Mouse (Mus musculus) colon, adult 2 months (tissue): Measurements from ENCODE around the gene Myo19. TPM values are rescaled to one million over a fixed set of nuclear protein-coding genes. Genes with fewer than 3 reads are reported as not detected.

Source experiments
- polyA plus RNA-seq: library from polyadenylated mRNA; depleted of rRNA; stranded (reverse); fragments of >200 nt; gene quantifications from 2 replicates; pipeline ENCODE4 v1.2.3, GENCODE M21; 2012; rRNA removed

Gene Myo19
- 43.0 and 48.0 TPM in 2 replicates for polyA plus RNA-seq

DNA sequence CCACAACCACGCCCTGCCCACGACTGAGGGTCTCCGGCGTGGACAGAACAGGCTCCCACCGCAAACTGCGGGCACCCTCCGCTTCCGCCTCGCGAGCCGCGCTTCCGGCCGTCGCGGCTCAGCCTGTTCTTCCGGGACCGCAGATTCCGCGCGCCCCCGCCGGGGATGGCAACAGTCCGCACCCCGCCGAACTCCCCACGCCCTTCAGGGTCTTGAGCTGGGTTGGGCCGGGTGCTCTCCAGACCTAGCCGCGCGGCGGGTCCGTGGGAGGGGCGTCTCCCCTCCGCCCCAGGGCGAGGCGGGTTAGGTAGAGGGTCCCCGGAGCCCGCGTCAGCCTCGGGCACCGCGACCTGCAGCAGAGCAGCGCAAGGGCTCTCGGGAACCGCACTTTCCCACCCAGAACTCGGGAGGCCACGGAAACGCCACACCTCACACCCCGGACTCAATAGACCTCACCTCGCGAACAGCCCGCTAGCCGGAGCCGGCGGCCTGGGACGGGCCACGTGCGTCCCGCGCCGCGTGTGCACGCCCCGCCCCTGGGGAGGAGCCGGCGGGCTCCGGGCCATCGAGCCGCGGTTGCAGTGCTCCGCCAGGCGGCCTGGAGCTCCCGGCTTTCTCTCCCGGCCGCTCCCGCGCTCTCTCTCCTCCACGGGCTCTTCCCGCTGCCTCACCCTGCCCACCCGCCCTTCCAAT lies at the start of gene Myo19, which contains the start of gene Pigw:
Gene Myo19 (plus strand): TSS at position 377 of the 693 bp plus-strand sequence.
Gene Pigw (minus strand): TSS at position 514 of the 693 bp plus-strand sequence.

DNA sequence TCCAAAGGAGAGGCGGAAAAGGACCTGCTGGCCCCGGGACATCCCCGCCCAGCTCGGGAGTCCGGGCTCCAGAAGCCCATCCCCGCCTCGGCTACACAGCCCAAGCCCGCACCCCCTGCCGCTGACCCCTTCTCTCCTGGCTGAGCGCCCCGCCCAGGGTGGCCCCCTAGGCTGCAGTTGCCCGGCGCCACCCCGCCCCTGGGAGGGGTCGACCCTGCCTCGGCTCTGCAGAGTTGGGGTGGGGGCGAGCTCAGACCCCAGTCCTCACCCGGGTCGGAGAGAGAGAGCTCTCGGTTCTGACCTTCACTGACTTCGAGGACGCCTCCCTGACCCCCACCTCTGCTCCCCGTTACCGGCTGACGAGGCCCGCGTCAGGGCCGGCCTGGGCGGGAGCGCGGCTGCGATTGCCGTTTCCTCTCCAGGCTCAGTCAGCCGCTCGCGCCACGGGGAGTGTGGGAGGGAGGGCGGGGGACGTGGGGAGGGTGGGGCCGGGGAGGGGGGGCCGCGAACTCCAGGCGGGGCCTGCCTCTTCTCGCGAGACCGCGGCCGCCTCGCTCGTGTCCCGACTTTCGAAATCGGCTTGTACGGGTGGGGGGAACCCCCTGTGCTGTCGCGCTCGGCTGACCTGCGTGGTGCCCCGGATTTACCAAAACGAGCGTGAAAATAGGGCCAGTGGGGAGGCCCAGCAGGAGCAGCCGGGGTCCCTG lies 9.5 kb upstream of the Myo19 start, which contains the start of gene Ggnbp2:
Gene Ggnbp2 (minus strand): TSS at position 481 of the 707 bp plus-strand sequence.

DNA sequence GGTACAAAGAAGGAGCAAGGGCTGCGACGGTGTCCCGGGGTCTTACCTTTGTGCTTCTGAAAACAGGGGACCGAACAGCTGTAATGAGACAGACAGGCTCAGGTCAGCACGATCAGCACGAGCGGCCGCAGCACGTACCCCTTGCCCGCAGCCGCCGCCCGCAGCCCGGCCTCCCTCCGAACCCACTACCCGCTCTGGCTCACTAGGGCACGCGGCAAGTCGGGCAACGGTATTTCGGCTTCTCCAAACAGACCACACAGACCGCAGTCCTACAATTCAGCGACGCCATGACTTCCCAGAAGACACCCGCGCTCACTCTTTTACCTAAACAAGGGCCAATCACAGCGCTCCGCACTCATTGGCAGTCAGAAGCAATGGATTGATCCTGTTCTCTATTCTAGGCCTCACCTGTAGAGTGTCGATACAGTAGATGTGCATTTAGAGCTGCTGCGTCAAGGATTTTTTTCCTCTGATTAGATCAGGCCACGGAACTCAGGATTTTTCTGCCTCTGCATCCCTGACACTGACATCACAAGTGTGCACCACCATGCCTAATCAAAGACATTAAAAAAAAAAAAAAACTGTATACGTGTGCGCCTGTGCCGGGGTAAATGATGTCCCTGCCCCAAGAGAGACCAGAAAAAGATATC lies 36.2 kb downstream of the Myo19 start, which contains the start of gene Znhit3:
Gene Znhit3 (minus strand): TSS at position 314 of the 650 bp plus-strand sequence.

DNA sequence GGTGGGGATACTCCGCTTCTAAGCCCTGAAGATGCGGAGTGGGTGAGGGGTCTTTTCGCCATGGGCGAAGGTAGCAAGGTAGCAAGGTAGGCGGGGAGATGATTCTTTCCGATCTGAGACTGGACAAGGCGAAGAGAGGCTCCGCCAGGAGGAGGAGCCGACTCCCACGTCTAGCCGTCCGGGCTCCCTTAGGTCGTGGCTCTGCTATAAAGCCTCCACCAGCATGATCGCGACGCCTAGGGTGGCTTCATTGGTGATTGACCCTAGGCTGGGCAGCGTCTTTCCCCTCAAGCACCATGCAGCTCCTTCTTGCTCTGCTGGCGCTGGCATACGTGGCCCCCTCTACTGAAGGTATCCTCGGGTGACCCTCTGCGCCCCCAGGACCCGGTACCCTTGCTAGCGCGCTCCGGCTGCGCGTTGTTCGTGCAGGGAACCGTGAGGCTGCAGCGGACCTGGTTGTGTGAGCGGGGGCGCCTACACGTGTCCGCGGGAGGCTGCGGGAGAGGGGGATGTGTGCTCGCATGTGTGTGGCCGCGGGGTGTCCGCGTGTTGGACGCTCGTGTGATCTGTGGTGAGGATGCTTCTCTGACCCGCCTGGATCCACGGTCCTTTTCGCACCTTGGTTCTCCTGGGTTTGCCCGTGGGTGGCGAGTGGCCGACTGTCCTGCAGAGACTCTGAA lies 77.8 kb downstream of the Myo19 start, which contains the start of gene Car4:
Gene Car4 (plus strand): TSS at position 196 of the 680 bp plus-strand sequence.

Other genes with a start within 250 kb of the Myo19 start
- 12.2 and 15.3 TPM in 2 replicates for gene Mrm1, start 60.6 kb upstream of the Myo19 start, polyA plus RNA-seq
- 260 and 270 TPM in 2 replicates for gene Dhrs11, start 51.2 kb upstream of the Myo19 start, polyA plus RNA-seq
- gene Ggnbp2, start 9.3 kb upstream of the Myo19 start, polyA plus RNA-seq, result 23.6 and 29.2 TPM in 2 replicates
- gene Pigw, start 137 bp downstream of the Myo19 start, polyA plus RNA-seq, result 1.5 and 1.8 TPM in 2 replicates
- gene Znhit3, start 36.2 kb downstream of the Myo19 start, polyA plus RNA-seq, result 4.3 and 4.7 TPM in 2 replicates
- 468 and 519 TPM in 2 replicates for gene Car4, start 77.6 kb downstream of the Myo19 start, polyA plus RNA-seq